Mouse (Mus musculus) brain, embryonic 14.5 days (tissue): ENCODE measurements around the gene Vapb. TPM values are rescaled to one million over a fixed set of nuclear protein-coding genes. Genes with fewer than 3 reads are reported as not detected.

Source experiments
- DNase-seq: peaks from one replicate; pipeline ENCODE4 v3.0.0-alpha.2; 2011; ENCODE audit warnings: low read depth
- CTCF ChIP-seq: fragments of 200-500 bp; IDR thresholded peaks from 2 replicates; pipeline ENCODE4 v1.5.1; 2012; ENCODE audit warnings: inconsistent platforms, mild to moderate bottlenecking, moderate library complexity, borderline replicate concordance; ENCODE audit not compliant: insufficient read depth, insufficient read length; ENCODE audit errors: extremely low read depth
- POLR2A ChIP-seq: fragments of 200-500 bp; IDR thresholded peaks from 2 replicates; pipeline ENCODE4 v1.6.1; 2012; ENCODE audit warnings: mild to moderate bottlenecking, inconsistent platforms, borderline replicate concordance; ENCODE audit not compliant: poor library complexity, insufficient read depth, insufficient read length, severe bottlenecking; ENCODE audit errors: extremely low read depth
- polyA plus RNA-seq: library from polyadenylated mRNA; depleted of rRNA; stranded (reverse); fragments of >200 nt; gene quantifications from 2 replicates; pipeline ENCODE4 v1.2.3, GENCODE M21; 2012

The Vapb gene
- polyA plus RNA-seq, 1 experiment = 42.5 TPM

DNA sequence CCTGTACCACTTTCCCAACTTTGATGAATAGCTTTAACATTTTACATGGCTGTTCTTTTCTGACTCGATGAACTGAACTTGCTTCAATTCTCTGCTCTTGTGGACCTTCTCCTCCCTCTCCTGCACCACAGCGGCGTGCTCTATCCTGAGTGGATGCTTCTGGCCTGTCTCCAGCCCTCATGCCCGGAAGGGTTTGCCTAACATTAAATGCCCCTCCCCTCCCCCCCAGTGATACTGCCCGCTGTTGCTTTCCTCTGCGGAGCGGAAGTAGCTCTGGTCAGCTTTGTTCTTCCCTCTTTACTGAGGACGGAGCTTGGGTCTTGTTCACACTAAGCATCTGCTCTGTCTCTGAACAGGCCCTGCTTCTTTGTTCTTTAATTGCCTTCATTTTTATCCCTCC is 34.4 kb downstream of the Vapb start:
- no peak for TF ChIP-seq POLR2A
- no peak for TF ChIP-seq CTCF
- DNase-seq = peak; percentile 42

DNA sequence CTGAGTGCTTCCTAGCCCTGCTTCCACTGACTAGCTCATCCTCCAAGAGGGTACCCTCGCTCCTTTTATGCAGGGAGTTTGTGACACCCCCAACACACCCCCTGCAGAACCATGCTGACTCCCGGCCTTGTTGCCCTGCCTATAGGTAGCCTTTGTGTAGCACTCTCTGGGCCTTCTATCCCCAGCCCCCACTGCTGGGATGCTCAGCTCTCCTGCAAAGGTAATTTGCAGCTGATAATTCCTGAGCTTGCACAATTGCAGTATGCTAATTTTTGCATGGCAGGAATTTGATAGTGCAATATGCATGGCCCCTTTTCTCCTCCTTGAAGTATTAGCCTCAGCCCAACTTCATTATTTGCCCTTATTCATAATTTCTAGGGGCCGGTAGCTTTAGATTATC is 38.2 kb downstream of the Vapb start:
- peak; percentile 50 for DNase-seq
- TF ChIP-seq POLR2A (no peak), CTCF (no peak)

DNA sequence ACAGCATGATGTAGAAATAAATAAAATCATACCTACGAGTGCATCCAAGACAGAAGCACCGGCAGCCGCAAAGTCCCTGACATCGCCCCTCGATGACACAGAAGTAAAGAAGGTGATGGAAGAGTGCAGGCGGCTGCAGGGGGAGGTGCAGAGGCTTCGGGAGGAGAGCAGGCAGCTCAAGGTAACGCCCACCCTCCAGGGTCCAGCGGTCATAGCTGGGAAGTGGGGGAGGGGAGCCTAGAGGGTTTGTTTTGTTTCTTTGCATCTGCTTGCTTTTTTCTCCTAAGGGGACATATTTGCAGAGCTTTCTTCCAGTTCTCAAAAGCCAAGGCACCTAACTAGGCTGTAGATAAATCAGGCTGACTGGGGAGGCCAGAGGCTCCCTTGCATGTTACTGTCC is 38.8 kb downstream of the Vapb start:
- TF ChIP-seq POLR2A (no peak), CTCF (no peak)
- peak; percentile 39 for DNase-seq

DNA sequence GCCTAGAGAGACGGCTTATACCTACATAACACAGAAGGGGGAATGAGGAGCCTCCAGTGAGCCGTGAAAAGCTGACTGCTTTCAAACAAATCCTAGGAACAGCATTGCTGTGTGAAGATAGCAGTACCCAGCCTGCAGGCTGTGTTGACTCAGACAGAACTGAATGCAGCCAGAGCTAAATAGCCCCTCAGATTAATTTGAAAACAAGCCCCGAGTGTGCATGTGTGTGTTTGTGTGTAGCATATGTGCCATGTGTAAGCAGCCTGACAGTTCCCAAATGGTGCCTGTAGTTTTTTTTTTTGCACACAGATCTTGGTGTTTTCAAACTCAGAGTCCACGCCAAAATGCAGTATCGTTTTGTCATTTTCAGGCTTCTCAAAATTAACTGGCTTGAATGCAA is 43.6 kb downstream of the Vapb start:
- DNase-seq = peak; percentile 59
- TF ChIP-seq CTCF (no peak), POLR2A (no peak)

DNA sequence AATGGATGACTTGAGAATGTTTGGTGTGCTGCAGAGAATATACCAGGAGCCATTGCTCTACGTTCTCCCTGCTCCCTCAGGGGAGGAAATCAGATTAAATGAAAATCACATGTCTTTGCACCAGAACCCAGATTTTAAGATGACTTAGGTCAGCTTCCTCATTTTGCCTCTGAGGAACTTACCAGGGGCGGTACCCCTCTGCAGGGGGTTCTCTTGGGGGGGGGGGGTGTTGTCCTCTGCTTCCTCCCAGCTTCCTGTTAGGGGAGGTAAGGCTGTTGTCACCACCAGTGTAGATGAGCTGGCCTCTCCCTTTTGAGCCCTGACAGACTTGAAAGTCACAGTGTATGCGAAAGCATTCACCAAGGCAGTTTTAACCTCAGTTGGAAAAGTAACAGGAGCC is 47.1 kb downstream of the Vapb start:
- TF ChIP-seq POLR2A = no peak
- no peak for TF ChIP-seq CTCF
- DNase-seq = no peak

DNA sequence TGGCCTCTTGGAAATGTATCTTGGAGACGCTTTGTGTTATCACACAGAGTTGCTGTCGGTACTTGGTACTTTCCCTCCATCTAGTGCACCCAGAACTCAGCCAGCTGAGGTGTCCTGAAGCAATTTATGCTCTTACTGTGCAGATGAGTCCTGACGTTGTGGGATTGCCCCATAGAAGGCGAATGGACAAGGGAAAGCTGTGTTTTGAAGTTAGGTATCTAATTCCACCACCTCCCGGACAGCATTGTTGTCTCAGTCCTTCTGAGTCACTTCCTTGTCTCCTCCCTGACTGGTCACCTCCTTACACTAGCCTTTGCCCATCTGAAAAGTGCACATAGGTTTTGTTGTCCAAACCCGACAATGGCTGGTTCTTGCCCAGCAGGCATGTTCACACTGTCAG is 47.6 kb downstream of the Vapb start:
- no peak for TF ChIP-seq CTCF
- no peak for TF ChIP-seq POLR2A
- no peak for DNase-seq

DNA sequence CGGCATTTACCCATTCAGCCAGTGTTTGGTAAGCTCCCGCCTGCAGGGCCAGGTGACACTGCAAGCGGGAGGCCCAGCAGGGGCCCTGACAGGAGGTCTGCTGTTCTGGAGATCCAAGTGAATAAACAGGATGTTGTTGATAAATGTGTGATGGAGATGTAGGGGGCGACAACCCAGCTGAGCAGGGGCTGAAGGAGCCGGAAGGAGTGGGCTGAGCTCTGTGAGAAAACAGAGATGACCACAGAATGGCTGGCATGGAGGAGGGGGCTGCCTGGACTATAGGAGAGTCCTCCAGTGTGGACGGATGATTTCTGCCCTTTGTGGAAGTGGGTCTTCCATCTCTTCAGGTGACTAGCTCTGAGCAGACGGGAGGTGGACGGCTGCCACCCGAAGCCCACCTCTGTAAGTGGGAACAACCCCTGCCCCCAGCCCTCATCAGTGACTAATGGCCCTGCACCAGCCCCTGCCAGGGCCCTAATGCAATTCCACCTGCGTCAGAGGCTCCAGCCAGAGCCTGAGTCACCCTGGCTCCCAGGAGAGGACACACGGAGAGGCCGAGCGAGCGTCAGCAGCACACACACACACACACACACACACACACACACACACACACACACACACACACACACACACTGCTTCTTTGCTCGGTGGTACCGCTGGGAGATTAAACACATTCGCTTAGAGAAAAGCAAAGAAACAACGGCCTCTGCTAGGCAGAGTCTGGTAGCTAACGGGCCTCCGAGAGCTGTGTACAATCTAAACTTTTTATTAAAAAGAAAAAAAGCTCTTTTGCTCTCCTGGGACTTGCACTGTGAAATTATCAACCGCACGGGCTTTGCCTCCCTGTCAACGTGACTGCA is 52.9 kb downstream of the Vapb start:
- TF ChIP-seq CTCF (no peak), POLR2A (no peak)
- DNase-seq = peak; percentile 68

DNA sequence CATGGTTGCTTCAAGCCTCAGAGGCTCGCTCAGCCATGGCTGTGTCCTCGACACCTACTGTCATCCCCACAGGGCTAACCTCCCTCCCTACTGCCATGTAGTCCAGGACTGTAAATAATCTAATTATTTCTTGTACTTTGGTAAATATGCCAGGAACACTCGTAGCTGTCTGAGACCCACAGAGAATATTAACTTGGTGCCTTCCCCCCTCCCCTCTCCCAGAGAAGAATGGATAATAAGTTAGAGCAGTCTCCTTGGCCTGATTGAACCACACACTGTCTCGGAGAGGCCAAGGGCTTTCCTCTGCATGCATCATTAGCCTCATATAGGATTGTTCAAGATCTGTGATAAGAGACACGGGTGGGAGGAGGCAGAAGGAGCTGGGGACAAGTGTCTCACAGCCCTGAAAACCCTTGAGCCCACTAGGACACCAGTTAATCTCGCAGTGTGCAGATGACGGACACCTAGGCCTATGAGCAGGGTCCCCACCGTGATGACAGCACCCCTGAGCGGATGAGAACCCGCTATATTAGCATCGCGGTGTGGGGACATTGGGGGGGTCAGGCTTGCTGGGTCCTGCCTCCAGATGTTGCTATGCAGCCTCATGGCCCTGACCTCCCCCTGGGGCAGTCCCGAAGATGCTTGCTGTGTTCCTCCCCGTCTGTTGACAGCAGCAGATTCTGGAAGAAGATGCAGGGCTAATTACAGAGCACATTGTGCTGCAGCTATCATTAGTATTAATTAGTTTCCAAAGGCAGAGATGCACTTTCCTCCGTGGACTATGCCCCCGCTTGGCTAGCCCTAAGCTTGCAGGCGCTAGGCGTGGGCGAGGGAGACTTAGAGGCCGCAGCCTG is 54.8 kb downstream of the Vapb start:
- DNase-seq = peak; percentile 43
- TF ChIP-seq POLR2A = no peak
- no peak for TF ChIP-seq CTCF

DNA sequence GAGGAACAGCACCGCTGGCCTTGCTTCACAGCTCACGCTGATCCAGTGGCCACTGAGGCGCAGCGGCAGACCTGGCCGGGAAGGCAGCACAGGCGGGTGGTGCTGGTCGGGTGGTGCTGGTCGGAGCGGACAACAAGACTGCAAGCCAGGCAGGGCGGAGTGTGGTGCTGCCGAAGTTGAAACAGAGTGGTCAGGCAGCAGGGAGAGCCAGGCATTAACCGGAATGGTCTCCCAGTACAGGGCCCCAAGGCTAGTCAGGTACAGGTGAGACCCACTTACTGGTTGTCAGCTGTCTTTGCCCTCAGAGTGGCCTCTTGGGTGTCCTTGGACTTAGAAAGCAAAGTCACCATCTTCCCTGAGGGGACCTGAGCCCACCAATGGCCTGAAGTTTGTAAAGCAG is 56.7 kb downstream of the Vapb start:
- DNase-seq = no peak
- TF ChIP-seq POLR2A = no peak
- no peak for TF ChIP-seq CTCF

DNA sequence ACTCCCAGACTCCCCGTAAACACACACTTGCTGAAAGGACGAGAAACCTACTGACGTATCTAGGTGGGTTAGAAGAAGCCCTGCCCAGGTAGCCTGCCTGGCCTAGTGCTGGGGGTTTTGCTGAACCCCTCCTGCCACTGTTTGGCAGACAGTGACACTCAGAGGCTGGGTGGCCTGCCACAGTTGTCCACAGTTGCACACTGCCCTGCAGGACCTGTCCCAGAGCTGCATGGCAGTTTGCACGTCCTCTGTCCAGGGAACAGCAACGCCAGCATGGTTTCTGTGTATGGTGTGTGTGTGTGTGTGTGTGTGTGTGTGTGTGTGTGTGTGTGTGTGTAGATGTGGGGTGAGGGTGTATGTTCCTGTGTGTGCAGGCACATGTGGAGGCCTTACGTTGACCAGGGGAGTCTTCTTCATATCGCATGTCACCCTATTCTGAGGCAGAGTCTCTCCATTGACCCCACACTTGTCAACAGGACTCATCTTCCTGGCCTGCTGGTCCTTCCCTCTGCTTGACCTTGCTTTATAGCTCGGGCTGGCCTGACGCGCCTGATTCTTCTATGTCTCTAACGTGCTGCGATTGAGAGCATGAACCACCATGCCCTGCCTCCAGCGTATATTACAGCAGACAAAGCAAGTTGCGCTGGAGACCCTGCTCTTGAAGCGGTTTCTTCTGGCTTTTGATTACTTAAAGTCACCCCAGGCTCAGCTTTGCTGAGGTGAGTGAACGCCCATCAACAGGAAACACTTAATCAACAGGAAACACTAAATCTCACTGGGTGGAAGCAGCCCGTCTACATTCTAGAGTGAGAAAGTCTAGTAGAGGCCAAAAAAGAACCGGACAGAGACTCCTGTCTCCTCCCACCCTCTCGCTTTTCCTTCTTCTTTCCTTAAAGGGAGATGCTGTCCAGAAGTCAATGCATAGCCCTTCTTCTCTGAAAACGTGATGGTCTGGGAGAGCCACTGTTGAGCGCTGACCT is 57.5 kb downstream of the Vapb start:
- DNase-seq = no peak
- TF ChIP-seq CTCF (no peak), POLR2A (no peak)
